Mouse (Mus musculus) CH12.LX (cell line): ENCODE measurements around the gene Siah3. TPM values are rescaled to one million over a fixed set of nuclear protein-coding genes. Genes with fewer than 3 reads are reported as not detected.

Source experiments
- DNase-seq: peaks from one replicate; pipeline ENCODE4 v3.0.0-alpha.2; 2013; ENCODE audit errors: extremely low read depth
- H3K27ac ChIP-seq: 2 replicates; pipeline ENCODE4 v1.5.1; 2012; ENCODE audit warnings: low read depth, mild to moderate bottlenecking, control low read depth, moderate library complexity; ENCODE audit not compliant: insufficient read depth
- H3K27me3 ChIP-seq: replicated peaks from 2 replicates; pipeline ENCODE3; 2012; ENCODE audit warnings: inconsistent platforms
- H3K36me3 ChIP-seq, 2 experiments: replicated peaks in 1 of 2; 2 replicates each; pipeline versions ENCODE3 to v1.6.1; 2012; ENCODE audit warnings: inconsistent platforms in 1 of 2, low read length in 1 of 2, mild to moderate bottlenecking in 1 of 2, mixed read lengths in 1 of 2, moderate library complexity in 1 of 2; ENCODE audit not compliant: control insufficient read depth in 1 of 2, insufficient read depth in 1 of 2
- H3K4me1 ChIP-seq, 2 experiments: 2 replicates each; pipeline ENCODE4 v1.6.1; 2012; ENCODE audit warnings: inconsistent platforms in 1 of 2, moderate library complexity in 1 of 2; ENCODE audit not compliant: insufficient read depth in 2 of 2, control insufficient read depth in 1 of 2
- H3K4me2 ChIP-seq: 2 replicates; pipeline ENCODE4 v1.6.1; 2012; ENCODE audit warnings: low read depth, mild to moderate bottlenecking, control low read depth; ENCODE audit not compliant: poor library complexity, insufficient read depth, severe bottlenecking
- H3K4me3 ChIP-seq, 3 experiments: fragments of 150-350 bp in 1 of 3; sonication (generic) in 1 of 3; replicated peaks in 1 of 3; 2 replicates each; pipeline versions ENCODE3 to v1.5.1; 2011 to 2012; ENCODE audit warnings: low read depth in 2 of 3, low read length in 2 of 3, mild to moderate bottlenecking in 2 of 3, moderate library complexity in 2 of 3, control low read depth in 1 of 3, improper control_type of control experiment in 1 of 3, inconsistent platforms in 1 of 3, mixed read lengths in 1 of 3; ENCODE audit not compliant: poor library complexity in 1 of 3
- H3K79me2 ChIP-seq: replicated peaks from 2 replicates; pipeline ENCODE4 v1.6.1; 2012; ENCODE audit warnings: mild to moderate bottlenecking, moderate library complexity; ENCODE audit not compliant: control insufficient read depth, poor library complexity, insufficient read depth, severe bottlenecking; ENCODE audit errors: extremely low read depth
- H3K9ac ChIP-seq: 2 replicates; pipeline ENCODE4 v1.6.1; 2012; ENCODE audit warnings: low read depth, mild to moderate bottlenecking, control low read depth, moderate library complexity; ENCODE audit not compliant: insufficient read depth
- H3K9me3 ChIP-seq: replicated peaks from 2 replicates; pipeline ENCODE3; 2012; ENCODE audit warnings: low read length, inconsistent platforms, mixed read lengths
- CHD2 ChIP-seq: IDR thresholded peaks from 2 replicates; pipeline ENCODE4 v1.6.1; 2011; ENCODE audit warnings: low read length, improper control_type of control experiment
- ELF1 ChIP-seq: IDR thresholded peaks from 2 replicates; pipeline ENCODE4 v1.6.1; 2014; ENCODE audit warnings: low read depth, mild to moderate bottlenecking, inconsistent platforms, low read length, improper control_type of control experiment
- ETS1 ChIP-seq: conservative IDR thresholded peaks from 2 replicates; pipeline ENCODE4 v1.6.1; 2012; ENCODE audit warnings: low read depth, mild to moderate bottlenecking, inconsistent platforms, low read length, improper control_type of control experiment, moderate library complexity
- GABPA ChIP-seq: IDR thresholded peaks from 2 replicates; pipeline ENCODE4 v1.6.1; 2012; ENCODE audit warnings: low read depth, low read length, improper control_type of control experiment, inconsistent platforms; ENCODE audit not compliant: insufficient replicate concordance
- HCFC1 ChIP-seq: IDR thresholded peaks from 2 replicates; pipeline ENCODE4 v1.6.1; 2012; ENCODE audit warnings: low read depth, mild to moderate bottlenecking, inconsistent platforms, low read length, improper control_type of control experiment
- IRF4 ChIP-seq: IDR thresholded peaks from 2 replicates; pipeline ENCODE4 v1.6.1; 2014; ENCODE audit warnings: low read depth, mild to moderate bottlenecking, inconsistent platforms, low read length, improper control_type of control experiment
- JUN ChIP-seq: IDR thresholded peaks from 2 replicates; pipeline ENCODE4 v1.6.1; 2011; ENCODE audit warnings: low read depth, mild to moderate bottlenecking, low read length, improper control_type of control experiment, moderate library complexity; ENCODE audit not compliant: insufficient read depth
- JUND ChIP-seq: conservative IDR thresholded peaks from 2 replicates; pipeline ENCODE4 v1.6.1; 2011; ENCODE audit warnings: low read depth, low read length, improper control_type of control experiment
- KAT2A ChIP-seq: IDR thresholded peaks from 2 replicates; pipeline ENCODE4 v1.6.1; 2012; ENCODE audit warnings: low read length, improper control_type of control experiment, inconsistent platforms; ENCODE audit not compliant: insufficient replicate concordance
- MAX ChIP-seq: IDR thresholded peaks from 2 replicates; pipeline ENCODE4 v1.6.1; 2011; ENCODE audit warnings: low read length, improper control_type of control experiment
- MEF2A ChIP-seq: IDR thresholded peaks from 2 replicates; pipeline ENCODE4 v1.6.1; 2014; ENCODE audit warnings: low read depth, mild to moderate bottlenecking, inconsistent platforms, low read length, improper control_type of control experiment, borderline replicate concordance
- MXI1 ChIP-seq: IDR thresholded peaks from 2 replicates; pipeline ENCODE4 v1.6.1; 2011; ENCODE audit warnings: mild to moderate bottlenecking, low read depth, low read length, improper control_type of control experiment
- MYC ChIP-seq: IDR thresholded peaks from 2 replicates; pipeline ENCODE4 v1.6.1; 2011; ENCODE audit warnings: low read depth, mild to moderate bottlenecking, improper control_type of control experiment, low read length
- NELFE ChIP-seq: IDR thresholded peaks from 2 replicates; pipeline ENCODE4 v1.6.1; 2011; ENCODE audit warnings: low read depth, low read length, improper control_type of control experiment
- PAX5 ChIP-seq: IDR thresholded peaks from 2 replicates; pipeline ENCODE4 v1.6.1; 2012; ENCODE audit warnings: low read length, inconsistent platforms, mixed read lengths
- POLR2A ChIP-seq: IDR thresholded peaks from 2 replicates; pipeline ENCODE4 v1.6.1; 2011; ENCODE audit warnings: low read depth, mild to moderate bottlenecking, improper control_type of control experiment, low read length
- RAD21 ChIP-seq: IDR thresholded peaks from 2 replicates; pipeline ENCODE4 v1.6.1; 2011; ENCODE audit warnings: low read depth, mild to moderate bottlenecking, low read length, improper control_type of control experiment, moderate library complexity
- SIN3A ChIP-seq: IDR thresholded peaks from 2 replicates; pipeline ENCODE4 v1.6.1; 2012; ENCODE audit warnings: low read length, improper control_type of control experiment, inconsistent platforms
- TCF12 ChIP-seq: IDR thresholded peaks from 2 replicates; pipeline ENCODE4 v1.6.1; 2014; ENCODE audit warnings: low read depth, mild to moderate bottlenecking, inconsistent platforms, low read length, improper control_type of control experiment
- USF1 ChIP-seq: IDR thresholded peaks from 2 replicates; pipeline ENCODE4 v1.6.1; 2014; ENCODE audit warnings: low read depth, mild to moderate bottlenecking, inconsistent platforms, low read length, improper control_type of control experiment
- ZC3H11A ChIP-seq: IDR thresholded peaks from 2 replicates; pipeline ENCODE4 v1.6.1; 2012; ENCODE audit warnings: low read depth, mild to moderate bottlenecking, inconsistent platforms, low read length, improper control_type of control experiment
- ZKSCAN1 ChIP-seq: IDR thresholded peaks from 2 replicates; pipeline ENCODE4 v1.6.1; 2012; ENCODE audit warnings: low read depth, inconsistent platforms, low read length, improper control_type of control experiment, borderline replicate concordance
- ZMIZ1 ChIP-seq: IDR thresholded peaks from 2 replicates; pipeline ENCODE4 v1.6.1; 2012; ENCODE audit warnings: low read depth, mild to moderate bottlenecking, inconsistent platforms, low read length, improper control_type of control experiment
- dilution Hi-C: fragments of 300-500 bp; cut with MboI; formaldehyde crosslinking; loops from 2 replicates; pipeline ENCODE4 v1.14.3; 2020; ENCODE audit warnings: low sequenced_read_pairs; ENCODE audit not compliant: extremely low pct_unique_long_range_greater_than_20kb, extremely low pct_ligation_motif_present
- in situ Hi-C: fragments of 300-500 bp; cut with MboI; formaldehyde crosslinking; loops from 3 replicates; pipeline ENCODE4 v1.14.3; 2019; ENCODE audit warnings: low sequenced_read_pairs, low pct_ligation_motif_present, low pct_unique_long_range_greater_than_20kb, mixed read lengths
- polyA plus RNA-seq: library from polyadenylated mRNA; unstranded; fragments of >175 nt; gene quantifications from 2 replicates; pipeline ENCODE4 v1.2.1, GENCODE M21; 2012; ENCODE audit warnings: low read depth; ENCODE audit not compliant: insufficient read length
- total RNA-seq, 2 experiments: library from RNA; depleted of rRNA; stranded (reverse); fragments of 300-350 nt in 1 of 2; fragments of >200 nt in 1 of 2; gene quantifications; 2 replicates each; pipeline ENCODE4 v1.2.3; 2012 to 2014

Gene Siah3
- total and polyA plus RNA-seq, 3 experiments: not detected

DNA sequence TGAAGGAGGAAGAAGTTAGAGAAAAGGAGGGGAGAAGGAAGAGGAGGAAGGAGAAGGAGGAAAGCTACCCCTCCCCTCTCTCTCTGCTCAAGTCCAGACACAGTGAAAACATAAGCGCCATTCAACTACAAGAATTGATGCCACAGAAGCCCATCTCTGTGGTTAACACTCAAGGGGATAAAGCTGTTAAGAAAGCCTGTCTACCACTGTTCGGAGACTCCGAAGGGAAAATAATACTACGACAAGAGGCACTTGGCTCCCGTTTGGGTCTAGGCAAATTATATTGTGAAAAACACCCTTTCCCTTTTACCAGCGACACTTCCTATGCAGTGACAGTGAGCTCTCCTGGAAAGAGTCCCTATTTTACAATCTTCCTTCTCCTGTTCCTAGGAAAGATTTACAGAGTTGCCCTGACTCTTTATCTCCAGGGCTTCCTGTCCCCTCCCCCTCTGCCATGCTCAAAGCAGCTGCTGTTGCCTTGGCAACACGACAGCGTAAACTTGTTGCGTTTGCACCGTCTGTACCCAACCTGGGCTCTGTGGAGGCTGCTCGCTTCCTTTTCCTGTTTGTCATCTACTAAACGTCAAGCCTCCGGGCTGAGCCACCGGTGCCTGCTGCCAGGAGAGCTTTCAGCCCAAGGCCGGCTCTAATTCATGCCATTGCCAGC, 10.4 kb upstream of the Siah3 start:
- DNase-seq: peak; percentile 95
- Histone ChIP-seq H3K9ac (peak overlapping the region; percentile 68), H3K36me3 (no peaks in the 10 kb centered on the region), H3K4me2 (peak overlapping the region; percentile 89), H3K4me3 (peak overlapping the region; percentile 19 to 40 (median 36)), H3K27ac (peak overlapping the region; percentile 40; the same call in 1 of the 2 replicates), H3K4me1 (peaks cover 15 to 46% of the 10 kb centered on the region in 2 experiments), H3K27me3 (no peaks in the 10 kb centered on the region), H3K79me2 (no peaks in the 10 kb centered on the region), H3K9me3 (no peaks in the 10 kb centered on the region)
- dilution Hi-C loops (no loop called here), in situ Hi-C loops (no loop called here)
- TF ChIP-seq RAD21 (no peak), GABPA (no peak), CHD2 (peak; percentile 89), MYC (no peak), TCF12 (peak; percentile 20; the same call in 1 of the 2 replicates), ZC3H11A (no peak), NELFE (0 out of 2 replicates have a peak, but pooled peaks have one; percentile 63), HCFC1 (peak; percentile 32), POLR2A (peak; percentile 62), ETS1 (no peak; the same call in 1 of the 2 replicates), KAT2A (no peak), IRF4 (no peak), ZKSCAN1 (no peak), SIN3A (peak; percentile 95), MXI1 (peak; percentile 97), MEF2A (0 out of 2 replicates have a peak, but pooled peaks have one; percentile 31), ELF1 (peak; percentile 88), MAX (no peak), JUND (no peak), USF1 (no peak), ZMIZ1 (no peak), PAX5 (no peak), JUN (no peak)
